Mouse (Mus musculus): Measurements from ENCODE around the gene Strada. TPM values are rescaled to one million over a fixed set of nuclear protein-coding genes. Genes with fewer than 3 reads are reported as not detected.

Strada gene
- polyA plus RNA-seq, 1 experiment, result 25.4 TPM

DNA sequence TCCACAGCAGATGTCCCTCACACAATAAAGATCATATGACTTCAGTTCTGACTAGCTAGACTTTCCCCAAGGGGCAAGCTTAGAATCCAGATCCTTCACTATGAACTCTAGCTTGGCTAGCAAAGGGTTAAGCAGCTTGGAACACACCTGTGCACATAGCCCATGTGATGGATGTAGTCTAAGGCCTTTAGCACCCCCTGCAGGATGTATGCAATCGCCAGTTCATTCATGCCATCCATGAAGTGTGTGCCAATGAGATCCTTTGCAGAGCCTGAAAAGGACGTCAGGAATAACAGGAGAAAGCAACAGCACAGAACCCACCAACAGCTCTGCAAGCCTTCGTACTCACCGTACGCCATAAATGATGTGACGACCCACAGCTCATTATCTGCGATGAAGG, 31.2 kb downstream of the Strada start:
- peaks cover 16% of the 10 kb centered on the region for H3K4me1 ChIP-seq (ENCODE audit: control insufficient read depth, insufficient read depth, low read length)
- H3K4me3 ChIP-seq (ENCODE audit: insufficient read depth, low read length), result no peak overlapping the region
- TF ChIP-seq CTCF (IDR thresholded peaks at IDR 0.05; ENCODE audit: low read depth, low read length), result no peak
- no peak for TF ChIP-seq POLR2A (IDR thresholded peaks at IDR 0.05; ENCODE audit: borderline replicate concordance, low read depth, low read length)
- no peak overlapping the region for H3K27ac ChIP-seq (ENCODE audit: insufficient read depth, low read depth, low read length)

GRCm38 (mm10) chr11:106167435-106167834, 34.5 kb downstream of the Strada start:
- H3K27ac ChIP-seq (ENCODE audit: insufficient read depth, low read depth, low read length), result no peak overlapping the region
- H3K4me3 ChIP-seq (ENCODE audit: insufficient read depth, low read length), result no peak overlapping the region
- peaks cover 1% of the 10 kb centered on the region for H3K4me1 ChIP-seq (ENCODE audit: control insufficient read depth, insufficient read depth, low read length)
- TF ChIP-seq POLR2A (IDR thresholded peaks at IDR 0.05; ENCODE audit: borderline replicate concordance, low read depth, low read length), result no peak
- no peak for TF ChIP-seq CTCF (IDR thresholded peaks at IDR 0.05; ENCODE audit: low read depth, low read length)

DNA sequence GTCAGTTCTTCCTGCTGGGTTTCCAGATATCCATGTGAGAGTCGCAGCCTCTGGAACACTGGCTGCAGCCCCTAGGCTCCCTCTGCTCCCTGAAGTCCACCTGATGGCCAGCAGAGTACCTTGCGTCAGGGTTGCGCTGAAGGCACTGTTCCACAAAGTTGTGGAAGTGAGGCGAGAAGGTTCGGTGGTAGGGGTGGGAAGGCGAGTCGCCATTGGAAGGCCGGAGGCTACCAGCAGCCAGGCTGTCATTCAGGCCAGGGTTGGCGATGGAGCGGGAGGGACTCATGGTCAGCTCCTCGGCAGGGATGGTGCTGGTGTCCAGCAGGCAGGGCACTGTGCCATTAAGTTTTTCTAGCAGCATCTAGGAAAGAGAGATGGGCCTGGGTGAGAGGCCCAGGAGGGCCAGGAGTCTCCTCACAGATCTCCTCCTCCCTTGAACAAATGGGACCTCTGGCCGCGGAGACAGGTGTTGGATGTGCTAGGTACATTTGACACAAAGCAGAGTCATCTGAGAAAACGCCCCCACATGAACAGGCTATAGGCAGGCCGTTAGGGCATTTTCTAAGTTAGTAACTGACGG, 37.3 kb downstream of the Strada start:
- Histone ChIP-seq H3K4me1 (ENCODE audit: control insufficient read depth, insufficient read depth, low read length) (peaks cover 5% of the 10 kb centered on the region; the same call in 1 of the 2 replicates), H3K4me3 (ENCODE audit: insufficient read depth, low read length) (no peak overlapping the region), H3K27ac (ENCODE audit: insufficient read depth, low read depth, low read length) (no peak overlapping the region)
- TF ChIP-seq CTCF (IDR thresholded peaks at IDR 0.05; ENCODE audit: low read depth, low read length) (no peak), POLR2A (IDR thresholded peaks at IDR 0.05; ENCODE audit: borderline replicate concordance, low read depth, low read length) (no peak)

DNA sequence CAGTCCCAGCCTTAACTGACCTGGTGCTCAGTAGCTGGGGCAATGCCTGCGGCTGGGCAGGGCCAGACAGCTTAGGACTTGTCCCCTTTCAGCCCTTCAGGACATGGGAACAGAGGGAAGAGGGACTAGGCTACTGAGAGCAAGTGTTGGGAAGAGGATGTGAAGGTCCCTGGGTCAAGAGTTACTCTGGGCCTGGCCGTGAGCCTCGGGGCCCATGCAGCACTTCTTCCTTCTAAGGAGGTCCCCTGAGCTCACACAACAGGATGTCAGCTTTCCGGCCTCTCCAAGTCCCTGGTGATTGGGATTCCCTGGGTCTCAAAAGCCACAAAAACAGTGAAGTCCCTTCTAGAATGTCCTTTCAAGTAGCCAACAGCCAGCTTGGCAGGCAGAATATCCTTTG, 38.4 kb downstream of the Strada start:
- no peak overlapping the region for H3K27ac ChIP-seq (ENCODE audit: insufficient read depth, low read depth, low read length)
- H3K4me3 ChIP-seq (ENCODE audit: insufficient read depth, low read length), result no peak overlapping the region

DNA sequence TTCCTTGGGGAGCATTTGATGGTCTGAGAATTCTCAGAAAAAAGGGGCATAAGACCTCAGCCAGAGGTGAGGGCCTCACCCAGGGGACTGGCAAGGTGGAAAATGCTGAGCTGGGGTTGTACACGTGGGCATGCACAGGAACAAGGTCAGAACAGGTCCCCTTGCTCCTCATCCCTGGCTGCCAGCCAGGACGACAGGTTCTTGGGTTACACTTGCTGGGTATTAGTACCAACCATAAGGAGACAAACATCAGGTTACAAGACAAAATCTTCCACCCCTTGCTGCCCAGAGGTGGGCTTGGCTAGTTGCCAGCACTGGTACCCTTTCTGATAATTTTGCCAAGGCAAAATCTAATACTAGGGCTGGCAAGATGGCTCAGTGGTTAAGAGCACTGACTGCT, 39.7 kb downstream of the Strada start:
- Histone ChIP-seq H3K27ac (ENCODE audit: insufficient read depth, low read depth, low read length) (no peak overlapping the region), H3K4me1 (ENCODE audit: control insufficient read depth, insufficient read depth, low read length) (peaks cover 11% of the 10 kb centered on the region), H3K4me3 (ENCODE audit: insufficient read depth, low read length) (no peak overlapping the region)
- TF ChIP-seq CTCF (IDR thresholded peaks at IDR 0.05; ENCODE audit: low read depth, low read length), result no peak
- no peak for TF ChIP-seq POLR2A (IDR thresholded peaks at IDR 0.05; ENCODE audit: borderline replicate concordance, low read depth, low read length)

More for the DNA sequence above, 38.4 kb downstream of the Strada start:
- peaks cover 5% of the 10 kb centered on the region; the same call in 1 of the 2 replicates for H3K4me1 ChIP-seq (ENCODE audit: control insufficient read depth, insufficient read depth, low read length)
- TF ChIP-seq POLR2A (IDR thresholded peaks at IDR 0.05; ENCODE audit: borderline replicate concordance, low read depth, low read length), result no peak
- TF ChIP-seq CTCF (IDR thresholded peaks at IDR 0.05; ENCODE audit: low read depth, low read length), result no peak

- TF ChIP-seq POLR2A (IDR thresholded peaks at IDR 0.05; ENCODE audit: borderline replicate concordance, low read depth, low read length) (no peak), CTCF (IDR thresholded peaks at IDR 0.05; ENCODE audit: low read depth, low read length) (no peak)
- H3K4me3 ChIP-seq (ENCODE audit: insufficient read depth, low read length), result peak within 1 kb of the TSS; percentile 95
- peaks cover 13% of the 10 kb centered on the region for H3K4me1 ChIP-seq (ENCODE audit: control insufficient read depth, insufficient read depth, low read length)
- H3K27ac ChIP-seq (ENCODE audit: insufficient read depth, low read depth, low read length), result peak within 1 kb of the TSS; percentile 91
Measured at GRCm38 (mm10) chr11:106160841-106161721, 40.9 kb downstream of the Strada start, which contains the start of the genes Gm10840 and Limd2. Gene Gm10840 (plus strand): TSS chr11:106160850. Gene Limd2 (minus strand): TSS chr11:106160860.

- peak overlapping the region; percentile 91 for H3K27ac ChIP-seq (ENCODE audit: insufficient read depth, low read depth, low read length)
- peaks cover 18% of the 10 kb centered on the region for H3K4me1 ChIP-seq (ENCODE audit: control insufficient read depth, insufficient read depth, low read length)
- peak overlapping the region; percentile 95 for H3K4me3 ChIP-seq (ENCODE audit: insufficient read depth, low read length)
- 0 out of 2 replicates have a peak, but pooled peaks have one; percentile 7 for TF ChIP-seq CTCF (IDR thresholded peaks at IDR 0.05; ENCODE audit: low read depth, low read length)
- TF ChIP-seq POLR2A (IDR thresholded peaks at IDR 0.05; ENCODE audit: borderline replicate concordance, low read depth, low read length), result no peak
Measured at GRCm38 (mm10) chr11:106159921-106160840, 41.8 kb downstream of the Strada start.

- peak overlapping the region; percentile 91 for H3K27ac ChIP-seq (ENCODE audit: insufficient read depth, low read depth, low read length)
- TF ChIP-seq CTCF (IDR thresholded peaks at IDR 0.05; ENCODE audit: low read depth, low read length), result no peak
- TF ChIP-seq POLR2A (IDR thresholded peaks at IDR 0.05; ENCODE audit: borderline replicate concordance, low read depth, low read length), result no peak
- peaks cover 26% of the 10 kb centered on the region for H3K4me1 ChIP-seq (ENCODE audit: control insufficient read depth, insufficient read depth, low read length)
- H3K4me3 ChIP-seq (ENCODE audit: insufficient read depth, low read length), result peak overlapping the region; percentile 95
Measured at GRCm38 (mm10) chr11:106159216-106159920, 42.6 kb downstream of the Strada start.

DNA sequence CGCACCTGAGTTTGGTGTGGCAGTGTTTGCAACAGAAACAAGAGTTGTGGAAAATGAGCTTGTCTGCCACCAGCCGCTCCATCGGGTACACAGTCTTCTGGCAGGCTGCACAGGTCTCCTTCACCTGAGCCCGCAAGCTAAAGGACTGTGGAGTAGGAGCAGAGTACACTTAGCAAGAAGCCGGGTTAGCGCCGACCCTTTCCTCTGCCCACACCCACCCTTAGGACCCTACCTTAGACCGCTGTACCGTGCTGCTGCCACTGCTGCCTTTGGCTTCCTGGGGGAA, 43.1 kb downstream of the Strada start:
- Histone ChIP-seq H3K27ac (ENCODE audit: insufficient read depth, low read depth, low read length) (peak overlapping the region; percentile 91), H3K4me1 (ENCODE audit: control insufficient read depth, insufficient read depth, low read length) (peaks cover 31% of the 10 kb centered on the region), H3K4me3 (ENCODE audit: insufficient read depth, low read length) (peak overlapping the region; percentile 95)
- TF ChIP-seq POLR2A (IDR thresholded peaks at IDR 0.05; ENCODE audit: borderline replicate concordance, low read depth, low read length) (no peak), CTCF (IDR thresholded peaks at IDR 0.05; ENCODE audit: low read depth, low read length) (no peak)
